Mouse (Mus musculus) thymus, adult 2 months (tissue): Measurements from ENCODE around the gene Ifit1bl1.
"Not testable (repeated sequence)": the region's sequence is repeated elsewhere in the genome, so short reads cannot be mapped to it uniquely, and the experiment has no call there.

ENCODE experiments used
- CTCF ChIP-seq: fragments of 200-500 bp; IDR thresholded peaks from 2 replicates; pipeline ENCODE4 v1.5.1; 2012; ENCODE audit warnings: mild to moderate bottlenecking, control low read depth, low read length, moderate library complexity, borderline replicate concordance; ENCODE audit not compliant: control insufficient read depth, poor library complexity, insufficient read depth; ENCODE audit errors: extremely low read depth
- POLR2A ChIP-seq: fragments of 200-500 bp; IDR thresholded peaks from 2 replicates; pipeline ENCODE4 v1.6.1; 2012; ENCODE audit warnings: mild to moderate bottlenecking, low read length, control low read depth, moderate library complexity; ENCODE audit not compliant: control insufficient read depth, poor library complexity, insufficient read depth; ENCODE audit errors: extremely low read depth

DNA sequence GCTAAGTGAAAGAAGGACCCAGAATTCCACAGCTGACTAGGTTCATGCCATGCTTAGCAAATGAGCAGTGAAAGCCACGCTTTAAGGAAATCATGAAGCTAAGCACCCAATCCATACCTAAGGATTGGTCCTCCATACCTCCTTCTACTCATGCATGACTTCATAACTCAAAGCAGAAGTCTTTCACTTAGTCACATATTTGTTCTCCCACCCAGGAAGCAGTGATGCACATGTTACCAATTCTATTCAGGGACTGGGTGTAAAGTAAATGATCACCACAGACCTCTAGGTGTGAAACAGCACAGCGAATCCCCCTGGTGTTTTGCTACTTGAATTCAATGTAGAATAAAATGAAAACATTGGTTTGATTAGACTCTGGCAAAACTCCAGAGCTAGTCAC is 19.1 kb downstream of the Ifit1bl1 start:
- TF ChIP-seq POLR2A, CTCF: not testable (repeated sequence)
